Comparison of ENCODE assay signal across 8 mouse cellular contexts in genomic region chr19:47537300-47537792, GRCm38 (mm10). TPM values are rescaled to one million over a fixed set of nuclear protein-coding genes. Genes with fewer than 3 reads are reported as not detected.
DNase-seq lines count a peak whose midpoint lies in the region; ATAC-seq and TF ChIP-seq lines count a peak whose summit lies in the region.

TSS of gene Stn1 (minus strand) at chr19:47537507.

- WGBS in kidney, embryonic 14.5 days, result 3% methylated on average over 10 of the region's 10 CpGs
- 2% methylated on average over 10 of the region's 10 CpGs for WGBS in stomach, postnatal 0 days

- TF ChIP-seq EP300 in stomach, postnatal 0 days (optimal IDR thresholded peaks at IDR 0.05), result no peak

- H3K4me2 ChIP-seq in kidney, embryonic 14.5 days (replicated peaks; ENCODE audit: low read depth, low read length), result peak within 1 kb of the TSS; percentile 66
- H3K4me2 ChIP-seq in stomach, postnatal 0 days (replicated peaks; ENCODE audit: low read depth), result peak within 1 kb of the TSS; percentile 75

- DNase-seq in kidney, postnatal 4 days, result no peak
- peak; percentile 29 for DNase-seq in adrenal gland, postnatal 14 days
- no peak for DNase-seq in heart, adult 8-10 months (ENCODE audit: low spot score)
- no peak for DNase-seq in layer of hippocampus, postnatal 10 days (ENCODE audit: low spot score in 2 of 2)
- peak; percentile 28 for DNase-seq in lung, postnatal 25 days (ENCODE audit: low spot score)
- DNase-seq in stomach, postnatal 0 days (ENCODE audit: low spot score), result no peak
- DNase-seq in right cerebral cortex, postnatal 25 days, result no peak

- H3K9ac ChIP-seq in kidney, embryonic 14.5 days (ENCODE audit: low read depth, low read length), result peak within 1 kb of the TSS; percentile 70
- peak within 1 kb of the TSS; percentile 70 for H3K9ac ChIP-seq in stomach, postnatal 0 days (ENCODE audit: low read length)

- TF ChIP-seq CTCF in stomach, postnatal 0 days (IDR thresholded peaks at IDR 0.05; ENCODE audit: low read depth), result no peak

- H3K9me3 ChIP-seq in kidney, embryonic 14.5 days (ENCODE audit: control insufficient read depth, low read length), result peaks cover 5% of the 10 kb centered on the region
- no peaks in the 10 kb centered on the region for H3K9me3 ChIP-seq in stomach, postnatal 0 days (ENCODE audit: control insufficient read depth, low read length)

- H3K4me1 ChIP-seq in kidney, embryonic 14.5 days (ENCODE audit: control insufficient read depth, insufficient read depth, low read length), result peaks cover 24% of the 10 kb centered on the region; the same call in 1 of the 2 replicates
- peaks cover 12% of the 10 kb centered on the region; the same call in 1 of the 2 replicates for H3K4me1 ChIP-seq in stomach, postnatal 0 days (replicated peaks; ENCODE audit: control insufficient read depth, insufficient read depth)

- H3K4me3 ChIP-seq in kidney, embryonic 14.5 days (ENCODE audit: low read length), result peak within 1 kb of the TSS; percentile 50
- H3K4me3 ChIP-seq in stomach, postnatal 0 days (ENCODE audit: low read depth, low read length), result peak within 1 kb of the TSS; percentile 55

- peaks cover 7% of the 10 kb centered on the region; the same call in 1 of the 2 replicates for H3K36me3 ChIP-seq in kidney, embryonic 14.5 days (ENCODE audit: control insufficient read depth, insufficient read depth, low read length)
- no peaks in the 10 kb centered on the region for H3K36me3 ChIP-seq in stomach, postnatal 0 days (ENCODE audit: control insufficient read depth, insufficient read depth, low read length)

- ATAC-seq in kidney, embryonic 14.5 days (ENCODE audit: low FRiP score, low TSS enrichment), result peak; percentile 41
- peak; percentile 31 for ATAC-seq in stomach, postnatal 0 days (ENCODE audit: low FRiP score, low TSS enrichment)

- H3K27ac ChIP-seq in kidney, embryonic 14.5 days (ENCODE audit: low read depth, low read length), result peak within 1 kb of the TSS; percentile 88
- H3K27ac ChIP-seq in stomach, postnatal 0 days (replicated peaks), result peak within 1 kb of the TSS; percentile 92

- no peaks in the 10 kb centered on the region for H3K27me3 ChIP-seq in kidney, embryonic 14.5 days (ENCODE audit: control insufficient read depth, insufficient read depth, low read length)
- no peaks in the 10 kb centered on the region for H3K27me3 ChIP-seq in stomach, postnatal 0 days (ENCODE audit: control insufficient read depth, insufficient read depth, low read length)

RNA-seq across cellular contexts. Expression of gene Stn1, which starts in this region (rescaled TPM):
- 54.7 and 55.0 TPM in 2 replicates for polyA plus RNA-seq in kidney, embryonic 14.5 days (2014; fragmentation: Nextera tagmentation; extraction: Ambion mirVana)
- total RNA-seq in adrenal gland, postnatal 14 days (2021), result 15.3 and 16.1 TPM in 2 replicates
- 10 to 100 TPM; 19.3 to 22.2 (median 20.0) TPM for total RNA-seq in heart, adult 8-10 months (2022)
- 10 to 100 TPM; 20.1 to 23.9 TPM for total RNA-seq in layer of hippocampus, postnatal 10 days (2021)
- 25.9 and 28.5 TPM in 2 replicates for polyA plus RNA-seq in stomach, postnatal 0 days (2015; fragmentation: Nextera tagmentation; extraction: Ambion mirVana)

Comparison
In these comparisons a context has a peak if more than half of its experiments do, and no peak if none do; other contexts are left out.
1. DNase-seq: peak in adrenal gland, postnatal 14 days (single experiment) and lung, postnatal 25 days (single experiment); none in kidney, postnatal 4 days (0 of 2), heart, adult 8-10 months (single experiment), layer of hippocampus, postnatal 10 days (0 of 2), stomach, postnatal 0 days (single experiment) and right cerebral cortex, postnatal 25 days (single experiment).